Mouse (Mus musculus) limb, embryonic 14.5 days (tissue): ENCODE measurements at regions not wholly inside any gene's neighbourhood (a gene's known extent, or its start where the extent isn't known, plus 50 kb on each side); places are given as distances from the start of the nearest gene placed in this dataset.

ENCODE experiments used
- ATAC-seq: fragments of 200-750 bp; cut with Nextera tagmentation; 2 replicates; pipeline ENCODE4 v1.8.0; 2017; ENCODE audit warnings: low read depth, moderate number of reproducible peaks, moderate TSS enrichment; ENCODE audit not compliant: low FRiP score
- DNase-seq: peaks from one replicate; pipeline ENCODE4 v3.0.0-alpha.2; 2015; ENCODE audit warnings: low spot score
- H3K27ac ChIP-seq: fragments of 300-500 bp; sonication (generic); replicated peaks from 2 replicates; pipeline ENCODE4 v1.5.1; 2014; ENCODE audit warnings: low read depth, mild to moderate bottlenecking, low read length, moderate library complexity, mixed read lengths
- H3K27me3 ChIP-seq: fragments of 300-500 bp; sonication (generic); 2 replicates; pipeline ENCODE4 v1.6.1; 2014; ENCODE audit warnings: low read length, mixed read lengths; ENCODE audit not compliant: control insufficient read depth, insufficient read depth
- H3K36me3 ChIP-seq: fragments of 300-500 bp; sonication (generic); 2 replicates; pipeline ENCODE4 v1.6.1; 2014; ENCODE audit warnings: mild to moderate bottlenecking, low read length, moderate library complexity, mixed read lengths; ENCODE audit not compliant: control insufficient read depth, insufficient read depth
- H3K4me1 ChIP-seq: fragments of 300-500 bp; sonication (generic); 2 replicates; pipeline ENCODE4 v1.6.1; 2014; ENCODE audit warnings: antibody characterized with exemption, low read length, mixed read lengths; ENCODE audit not compliant: control insufficient read depth, insufficient read depth
- H3K4me2 ChIP-seq: fragments of 300-500 bp; sonication (generic); replicated peaks from 2 replicates; pipeline ENCODE4 v1.6.1; 2014; ENCODE audit warnings: low read depth, mild to moderate bottlenecking, low read length, moderate library complexity; ENCODE audit not compliant: severe bottlenecking
- H3K4me3 ChIP-seq: fragments of 300-500 bp; sonication (generic); replicated peaks from 2 replicates; pipeline ENCODE4 v1.5.1; 2014; ENCODE audit warnings: low read length
- H3K9ac ChIP-seq: fragments of 300-500 bp; sonication (generic); 2 replicates; pipeline ENCODE4 v1.6.1; 2014; ENCODE audit warnings: mild to moderate bottlenecking, low read depth, low read length, moderate library complexity; ENCODE audit not compliant: severe bottlenecking
- H3K9me3 ChIP-seq: fragments of 300-500 bp; sonication (generic); 2 replicates; pipeline ENCODE4 v1.6.1; 2016; ENCODE audit warnings: low read length; ENCODE audit not compliant: control insufficient read depth
- POLR2A ChIP-seq: fragments of 200-500 bp; IDR thresholded peaks from 2 replicates; pipeline ENCODE4 v1.8.0; 2012; ENCODE audit warnings: inconsistent platforms, mild to moderate bottlenecking, moderate library complexity, borderline replicate concordance; ENCODE audit not compliant: insufficient read depth, insufficient read length; ENCODE audit errors: extremely low read depth
- WGBS: fragments of 180-500 bp; shearing (Covaris S2); extraction: QIAGEN DNeasy Blood & Tissue Kit; methylation state at CpG from one replicate; pipeline ENCODE4 v1.1.7; 2014; 5-methylcytosine and 5-hydroxymethylcytosine counted together

DNA sequence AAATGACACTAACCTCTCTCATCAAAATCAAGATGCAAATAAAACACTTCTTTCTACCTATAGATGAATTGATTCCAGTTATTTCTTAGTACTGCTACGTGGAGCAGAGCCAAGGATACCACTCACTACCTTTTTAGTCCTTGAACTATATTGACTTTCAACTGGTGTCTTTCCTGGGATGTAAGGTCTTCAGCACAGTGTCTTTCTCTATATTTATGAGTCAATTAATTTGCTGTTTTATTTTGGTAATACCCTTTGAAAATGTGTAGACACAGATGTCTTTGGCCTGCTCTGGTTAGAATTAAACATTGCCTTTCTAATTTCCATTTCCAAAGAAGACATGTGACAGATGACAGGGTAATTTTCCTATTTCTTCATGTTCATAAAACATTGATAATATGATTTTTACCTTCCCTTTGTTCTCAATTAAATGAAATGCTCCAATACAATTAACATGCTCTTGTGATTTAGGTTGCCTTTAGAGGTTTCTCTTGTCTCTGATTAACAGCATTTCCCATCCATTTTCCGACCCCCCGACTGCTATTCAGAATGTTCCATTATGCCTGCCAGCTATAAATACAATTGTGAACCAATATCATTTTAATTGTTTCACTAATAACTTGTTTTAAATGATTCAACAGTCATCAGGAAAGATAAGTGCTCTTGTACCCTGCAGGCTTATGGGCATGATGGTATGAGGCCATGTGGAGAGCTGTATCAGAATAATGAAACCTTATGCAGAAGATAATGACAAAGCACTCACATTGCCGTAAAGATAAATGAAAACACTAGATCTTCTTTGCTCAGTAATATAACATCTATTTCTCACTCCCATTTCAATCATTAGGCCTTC, 266.2 kb upstream of the 1700008P02Rik start:
- Histone ChIP-seq H3K36me3 (no peaks in the 10 kb centered on the region), H3K27ac (no peak overlapping the region), H3K4me2 (no peak overlapping the region), H3K4me3 (no peak overlapping the region), H3K9me3 (no peaks in the 10 kb centered on the region), H3K27me3 (no peaks in the 10 kb centered on the region), H3K9ac (no peak overlapping the region), H3K4me1 (no peaks in the 10 kb centered on the region)
- 55% methylated on average over 4 of the region's 4 CpGs for WGBS
- DNase-seq (no peak), ATAC-seq (no peak)
- no peak for TF ChIP-seq POLR2A

DNA sequence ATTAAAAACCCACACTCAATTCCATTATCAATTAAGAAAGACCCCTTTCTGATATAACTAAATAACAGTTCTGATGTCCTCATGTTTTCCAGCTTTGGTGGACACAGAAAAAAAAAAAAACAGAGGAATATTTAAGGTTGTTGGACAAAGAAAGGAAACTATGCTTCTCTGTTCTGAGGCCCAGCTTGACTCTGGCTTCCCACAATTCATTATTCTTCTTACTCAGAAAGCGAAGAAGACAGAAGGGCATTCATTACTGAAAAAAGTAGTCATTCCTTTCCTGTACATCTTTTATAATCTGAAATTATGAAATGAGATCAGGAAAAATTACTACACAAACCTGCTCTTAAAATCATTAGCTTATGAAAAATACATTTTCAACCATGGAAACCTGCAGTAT, 263.2 kb upstream of the 1700008P02Rik start:
- Histone ChIP-seq H3K27ac (no peak overlapping the region), H3K4me3 (no peak overlapping the region), H3K9ac (no peak overlapping the region), H3K4me2 (no peak overlapping the region), H3K36me3 (no peaks in the 10 kb centered on the region), H3K27me3 (no peaks in the 10 kb centered on the region), H3K9me3 (no peaks in the 10 kb centered on the region), H3K4me1 (no peaks in the 10 kb centered on the region)
- 87% methylated on average over 1 of the region's 1 CpGs for WGBS
- TF ChIP-seq POLR2A, result no peak
- DNase-seq (no peak), ATAC-seq (no peak)

DNA sequence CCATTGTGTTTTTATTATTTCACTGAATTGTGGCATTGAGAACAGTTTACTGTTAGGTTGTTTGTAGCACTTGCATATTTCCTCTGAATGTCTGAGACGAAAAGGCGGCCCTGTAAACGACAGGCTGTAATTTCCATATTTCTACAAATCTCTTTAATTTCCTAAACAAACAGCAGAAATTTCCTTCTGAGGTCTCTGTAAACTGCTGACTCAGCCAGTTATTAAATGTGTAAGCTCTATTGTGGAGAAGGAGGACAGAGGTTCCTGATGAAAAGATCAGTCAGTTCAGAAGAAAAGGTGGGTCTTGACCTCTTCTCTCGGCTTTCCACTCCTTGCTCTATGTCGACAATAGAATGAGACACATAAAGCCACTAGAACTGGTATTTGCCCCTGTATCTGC, 256.0 kb upstream of the 1700008P02Rik start:
- Histone ChIP-seq H3K9me3 (no peaks in the 10 kb centered on the region), H3K4me3 (no peak overlapping the region), H3K27ac (no peak overlapping the region), H3K4me2 (no peak overlapping the region), H3K9ac (no peak overlapping the region), H3K36me3 (no peaks in the 10 kb centered on the region), H3K27me3 (no peaks in the 10 kb centered on the region), H3K4me1 (no peaks in the 10 kb centered on the region)
- 84% methylated on average over 5 of the region's 5 CpGs for WGBS
- no peak for ATAC-seq
- TF ChIP-seq POLR2A, result no peak
- no peak for DNase-seq

DNA sequence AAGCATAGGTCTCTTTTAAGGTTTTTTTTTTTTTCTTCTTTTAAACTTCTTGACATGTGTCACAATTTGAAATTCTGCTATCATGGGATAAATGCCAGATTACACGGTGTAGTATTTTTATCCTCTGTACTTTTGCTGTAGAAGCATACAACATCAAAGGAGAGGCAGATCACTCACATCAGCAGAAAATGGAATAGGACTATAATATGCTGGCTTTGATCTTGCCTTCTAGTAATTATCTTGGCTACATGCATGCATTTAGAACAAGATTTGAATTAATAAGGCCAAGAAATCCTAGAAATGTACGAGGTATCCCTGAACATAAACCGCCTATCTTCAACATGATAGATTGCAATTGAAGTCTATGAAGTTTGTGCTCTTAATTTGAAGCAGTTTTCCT, 251.9 kb upstream of the 1700008P02Rik start:
- no peak overlapping the region for H3K4me3 ChIP-seq
- 49% methylated on average over 3 of the region's 3 CpGs for WGBS

DNA sequence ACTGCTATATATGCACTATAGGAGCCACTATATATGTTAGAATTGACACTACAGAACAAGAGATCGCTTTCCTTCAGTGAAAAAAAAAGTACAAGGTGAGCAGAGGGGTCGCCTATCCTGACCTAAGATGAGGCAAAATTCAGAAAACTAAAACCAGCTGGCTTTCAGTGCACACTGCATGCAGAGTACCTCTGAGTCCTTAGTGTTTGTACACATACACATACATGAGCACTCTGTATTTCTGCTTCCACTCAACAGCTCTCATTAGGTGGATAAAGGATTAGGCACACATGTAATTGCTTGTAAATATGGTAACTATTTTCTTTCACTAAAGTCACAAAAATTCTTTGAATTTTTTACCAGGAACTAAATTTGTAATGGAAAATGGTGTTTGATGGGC, 251.5 kb upstream of the 1700008P02Rik start:
- 65% methylated on average over 2 of the region's 2 CpGs for WGBS

More for the DNA sequence above, 251.9 kb upstream of the 1700008P02Rik start:
- Histone ChIP-seq H3K4me2 (no peak overlapping the region), H3K36me3 (no peaks in the 10 kb centered on the region), H3K27ac (no peak overlapping the region), H3K4me1 (no peaks in the 10 kb centered on the region), H3K9ac (no peak overlapping the region), H3K9me3 (no peaks in the 10 kb centered on the region), H3K27me3 (no peaks in the 10 kb centered on the region)
- no peak for TF ChIP-seq POLR2A
- no peak for ATAC-seq
- no peak for DNase-seq

More for the DNA sequence above, 251.5 kb upstream of the 1700008P02Rik start:
- ATAC-seq (no peak; the same call in 1 of the 2 replicates), DNase-seq (no peak)
- Histone ChIP-seq H3K9me3 (no peaks in the 10 kb centered on the region), H3K27me3 (no peaks in the 10 kb centered on the region), H3K4me3 (no peak overlapping the region), H3K4me2 (no peak overlapping the region), H3K36me3 (no peaks in the 10 kb centered on the region), H3K9ac (no peak overlapping the region), H3K27ac (no peak overlapping the region), H3K4me1 (no peaks in the 10 kb centered on the region)
- no peak for TF ChIP-seq POLR2A
